Mouse (Mus musculus) inflammation-experienced regulatory T-cells, adult 6 months (primary cell): ENCODE measurements around the gene Radil. TPM values are rescaled to one million over a fixed set of nuclear protein-coding genes. Genes with fewer than 3 reads are reported as not detected.

Experiments
- ATAC-seq: one replicate; pipeline ENCODE4 v1.8.0; 2017
- polyA plus RNA-seq, 3 experiments: library from polyadenylated mRNA; unstranded; fragments of 100-300 nt; shearing (Covaris generic); gene quantifications; one replicate each; pipeline ENCODE4 v1.2.1; 2017

The Radil gene
- polyA plus RNA-seq, 3 experiments from 2014 or later, result not detected

DNA sequence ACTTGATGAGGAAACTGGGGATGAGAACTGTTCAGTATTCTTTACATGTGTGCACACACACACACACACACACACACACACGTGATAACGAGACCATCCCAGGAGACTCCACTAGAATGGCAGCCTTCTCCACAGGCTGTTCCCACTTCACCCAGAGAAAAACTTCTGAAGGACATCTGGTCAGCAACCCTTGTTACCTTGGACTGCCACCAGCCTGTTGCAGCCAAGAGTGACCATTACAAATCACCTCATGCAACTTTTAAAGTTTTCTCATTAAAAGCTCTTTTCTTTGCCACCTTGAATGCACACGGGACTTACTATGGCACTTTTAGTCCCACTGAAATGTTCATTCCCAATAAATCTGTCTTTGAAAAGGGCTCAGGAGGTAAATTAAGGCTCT lies 13.6 kb downstream of the Radil start:
- ATAC-seq, result no peak

DNA sequence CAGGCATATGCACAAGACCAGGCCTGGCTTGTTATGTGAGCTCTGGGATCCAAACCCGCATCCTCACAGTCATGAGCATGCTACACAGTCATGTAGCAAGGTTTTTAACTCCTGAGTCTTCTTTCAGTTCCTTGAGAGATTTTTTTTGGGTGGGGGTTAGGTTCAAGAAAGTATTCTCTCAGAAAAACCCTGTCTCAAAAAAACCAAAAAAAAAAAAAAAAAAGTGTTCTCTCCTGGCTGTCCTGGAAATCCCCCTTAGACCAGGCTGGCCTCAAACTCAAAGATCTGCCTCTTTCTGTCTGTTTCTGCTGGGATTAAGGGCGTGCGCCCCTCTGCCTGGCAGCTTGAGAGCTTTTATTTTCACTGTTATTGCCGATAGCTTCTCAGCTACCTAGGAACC lies 15.5 kb downstream of the Radil start:
- ATAC-seq, result no peak

DNA sequence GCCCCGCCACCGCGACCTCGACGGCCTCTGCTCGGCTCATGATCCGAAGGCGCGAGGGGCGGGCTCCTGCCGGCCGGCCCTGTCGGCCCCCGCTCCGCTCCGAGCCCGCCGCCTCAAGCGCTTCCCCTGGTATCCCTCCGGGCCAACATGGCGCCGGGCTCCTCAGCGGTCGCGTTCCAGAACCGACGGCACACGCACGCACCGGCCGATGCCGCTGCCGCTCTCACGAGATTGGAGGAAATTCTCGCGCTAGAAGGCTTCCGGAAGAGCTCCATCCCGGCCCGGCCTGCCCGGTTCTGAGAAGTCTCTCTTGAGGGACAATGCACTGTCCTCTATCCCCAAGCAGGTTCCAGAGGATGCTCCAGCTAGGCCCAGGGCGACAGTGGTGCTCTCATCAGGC lies 21.0 kb downstream of the Radil start, which contains the start of gene Papolb:
Papolb (minus strand) TSS at position 162 of the 400 bp plus-strand sequence.
- ATAC-seq, result no peak

DNA sequence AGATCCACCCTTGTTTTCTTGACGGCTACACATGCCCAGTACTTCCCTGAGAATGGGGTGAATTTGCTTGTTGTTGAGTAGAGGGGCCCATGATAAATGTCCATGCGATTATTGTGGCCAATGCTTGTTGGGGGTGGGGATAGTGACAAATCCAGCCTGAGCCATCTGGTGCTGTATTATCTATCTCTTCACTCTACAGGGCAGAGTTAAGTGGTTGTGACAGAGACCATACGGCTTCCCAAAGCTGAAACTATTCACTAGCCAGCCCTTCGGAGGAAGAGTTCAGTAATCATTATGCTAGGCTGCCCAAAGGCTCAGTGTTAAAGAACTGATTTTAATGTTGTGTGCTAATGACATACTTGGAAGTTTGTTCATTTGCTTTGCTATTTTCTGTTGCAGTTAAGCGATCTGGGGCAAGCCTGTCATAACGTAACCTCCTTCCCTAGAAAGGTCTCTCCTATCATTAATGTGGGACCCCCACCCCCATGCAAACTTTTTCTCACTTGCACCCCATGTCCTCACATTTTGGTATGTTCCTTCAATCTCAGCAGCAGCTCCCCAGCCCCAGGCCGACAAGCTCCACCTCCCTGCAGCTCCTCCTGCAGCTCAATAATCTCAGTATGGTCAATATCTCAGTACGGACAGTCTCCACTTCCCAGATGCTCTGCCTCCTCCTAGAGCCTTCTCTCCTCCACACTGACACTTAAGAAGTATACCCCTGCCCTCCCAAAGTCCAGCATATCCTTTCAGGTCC lies 26.0 kb downstream of the Radil start:
- no peak for ATAC-seq

DNA sequence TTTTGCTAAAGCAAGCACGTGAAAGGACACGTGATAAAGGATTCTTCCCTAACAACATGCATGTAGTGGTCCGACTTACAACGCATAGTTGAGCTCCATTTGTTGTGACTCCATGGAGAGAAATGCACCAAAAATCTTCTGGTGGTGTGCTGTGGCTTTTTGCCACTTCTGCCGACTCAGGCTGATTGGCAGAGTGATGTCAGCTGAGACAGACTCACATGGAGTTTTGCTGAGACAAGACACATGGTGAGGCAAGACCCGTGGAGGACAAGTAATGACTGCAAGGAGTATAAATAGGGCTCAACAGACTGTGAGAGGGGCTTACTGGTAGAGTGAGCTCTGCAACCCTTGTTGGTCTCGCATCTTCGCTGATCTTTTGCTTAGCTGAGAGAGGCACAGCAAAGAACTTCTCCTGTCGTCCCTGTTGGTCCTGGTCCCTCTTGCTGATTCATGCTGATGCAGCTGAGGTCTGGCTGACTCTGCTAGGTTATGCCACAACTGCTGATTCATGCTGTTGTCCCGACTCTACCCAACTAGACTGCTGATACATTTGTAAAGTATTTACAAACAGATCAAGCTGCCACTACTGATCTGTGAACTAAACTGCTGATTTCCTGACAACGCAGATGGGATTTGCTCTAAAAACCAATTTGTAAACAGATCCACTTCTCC lies 29.6 kb downstream of the Radil start:
- no peak for ATAC-seq

DNA sequence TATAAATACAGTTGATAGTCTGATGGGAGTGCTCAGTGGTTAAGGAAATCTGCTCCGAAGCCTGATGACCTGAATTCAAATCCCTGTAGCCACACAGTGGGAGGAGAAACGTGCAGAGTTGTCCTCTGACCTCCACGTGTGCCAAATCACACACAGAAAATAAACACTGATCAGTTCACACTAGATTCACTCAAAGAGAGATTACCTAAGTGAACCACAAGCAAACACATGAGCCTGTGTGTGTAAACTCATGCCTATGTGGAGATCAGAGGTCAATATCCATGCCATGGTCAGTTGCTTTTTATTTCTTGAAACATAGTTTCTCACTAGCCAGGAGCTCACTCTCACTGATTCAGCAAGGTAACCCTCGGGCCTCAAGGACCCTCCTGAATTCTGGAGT lies 30.5 kb downstream of the Radil start:
- ATAC-seq, result no peak

DNA sequence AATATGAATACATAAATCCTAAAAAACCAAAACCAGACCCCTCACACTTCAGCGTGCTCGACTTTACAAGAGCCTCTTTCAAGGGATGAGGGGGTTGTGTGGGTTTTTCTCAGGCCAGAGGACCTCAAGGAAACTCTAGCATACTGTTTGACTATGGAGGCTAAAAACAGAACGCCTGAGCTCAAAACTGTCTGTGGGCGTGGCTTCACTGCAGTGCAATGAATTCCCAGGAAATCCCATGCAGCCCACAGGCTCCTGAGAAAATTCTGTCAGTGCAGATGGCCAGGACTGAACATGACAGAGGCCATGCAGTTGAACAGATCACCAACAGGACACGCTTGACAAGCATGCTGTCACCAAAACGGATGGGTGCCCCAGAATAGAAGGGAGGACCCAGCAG lies 31.9 kb downstream of the Radil start:
- ATAC-seq, result no peak

DNA sequence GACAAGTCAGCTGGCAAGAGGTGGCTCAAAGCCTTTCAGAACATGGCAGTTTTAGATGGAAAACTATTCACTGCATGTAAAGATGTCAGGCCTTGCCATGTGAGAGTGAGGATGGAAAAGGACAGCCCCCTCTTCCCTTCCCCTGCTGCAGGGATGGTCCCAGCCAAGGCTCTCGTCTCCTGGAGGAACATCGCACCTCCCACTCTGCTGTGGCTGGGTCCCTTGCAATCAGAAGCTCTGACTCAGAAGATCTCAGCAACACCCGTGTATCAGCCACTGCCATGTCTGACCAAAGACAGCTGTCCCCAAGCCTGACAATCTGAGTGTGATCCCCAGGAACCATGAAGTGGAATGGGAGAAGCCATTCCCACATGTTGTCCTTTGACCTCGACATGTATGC lies 38.8 kb downstream of the Radil start:
- no peak for ATAC-seq

DNA sequence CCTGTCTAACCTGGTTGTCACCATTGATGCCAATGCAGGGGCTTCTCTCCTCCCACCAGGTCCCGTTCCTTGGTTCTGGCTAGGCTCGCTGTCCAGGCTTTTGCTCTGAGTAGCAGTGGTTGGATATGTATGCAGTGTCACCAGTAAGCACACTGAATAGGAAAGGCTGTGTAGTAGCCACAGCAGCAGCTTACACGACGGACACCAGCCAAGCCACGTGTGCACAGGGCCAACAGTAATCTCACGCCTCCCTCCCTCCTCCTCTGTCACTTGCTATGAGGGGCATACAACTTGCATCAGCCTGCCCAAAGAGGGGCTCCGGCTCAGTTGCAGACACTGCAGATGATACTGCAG lies 40.9 kb downstream of the Radil start:
- ATAC-seq, result no peak

DNA sequence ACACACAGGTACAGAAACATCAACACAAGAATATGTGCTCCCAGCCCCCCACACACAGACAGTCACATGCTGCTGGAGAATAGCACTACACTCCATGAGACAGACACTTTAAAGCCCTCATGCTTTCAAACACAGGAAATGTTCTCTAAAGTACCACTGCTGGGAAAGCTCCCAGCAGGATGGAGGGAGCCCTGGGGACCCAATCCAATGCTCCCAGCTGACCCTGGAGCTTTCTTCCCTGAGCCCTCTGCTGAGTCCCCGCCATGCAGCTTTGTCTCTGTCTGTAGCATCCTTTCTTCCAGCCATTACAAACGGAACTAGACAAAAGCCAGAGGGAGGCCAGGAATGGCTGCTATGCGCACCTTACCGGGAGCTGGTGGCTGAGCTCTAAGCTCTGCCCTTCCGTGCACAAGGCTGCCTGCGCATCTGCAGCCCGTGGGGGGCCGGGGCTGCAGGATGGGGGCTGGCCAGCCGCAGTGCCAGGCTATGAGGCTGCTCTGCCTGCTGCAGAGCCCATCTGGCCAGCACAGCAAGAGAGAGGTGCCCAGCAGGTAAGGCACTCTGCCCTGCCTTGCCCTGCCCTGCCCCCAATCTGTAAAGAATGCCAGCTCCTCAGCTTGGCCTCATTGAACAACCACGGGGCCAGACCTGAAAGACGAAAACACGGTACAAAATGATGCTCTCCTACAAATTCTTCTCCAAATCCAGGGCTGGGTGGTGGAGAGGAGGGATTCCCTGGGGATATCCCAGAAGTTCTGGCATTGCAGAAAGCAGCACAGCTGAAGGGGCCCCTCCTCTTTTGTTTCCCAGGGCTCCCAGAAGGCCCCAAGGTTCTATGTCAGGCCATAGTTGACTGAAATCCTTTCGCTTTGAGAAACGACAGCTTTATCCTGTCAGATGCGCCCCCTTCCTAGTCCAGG lies 41.5 kb downstream of the Radil start:
- no peak for ATAC-seq

DNA sequence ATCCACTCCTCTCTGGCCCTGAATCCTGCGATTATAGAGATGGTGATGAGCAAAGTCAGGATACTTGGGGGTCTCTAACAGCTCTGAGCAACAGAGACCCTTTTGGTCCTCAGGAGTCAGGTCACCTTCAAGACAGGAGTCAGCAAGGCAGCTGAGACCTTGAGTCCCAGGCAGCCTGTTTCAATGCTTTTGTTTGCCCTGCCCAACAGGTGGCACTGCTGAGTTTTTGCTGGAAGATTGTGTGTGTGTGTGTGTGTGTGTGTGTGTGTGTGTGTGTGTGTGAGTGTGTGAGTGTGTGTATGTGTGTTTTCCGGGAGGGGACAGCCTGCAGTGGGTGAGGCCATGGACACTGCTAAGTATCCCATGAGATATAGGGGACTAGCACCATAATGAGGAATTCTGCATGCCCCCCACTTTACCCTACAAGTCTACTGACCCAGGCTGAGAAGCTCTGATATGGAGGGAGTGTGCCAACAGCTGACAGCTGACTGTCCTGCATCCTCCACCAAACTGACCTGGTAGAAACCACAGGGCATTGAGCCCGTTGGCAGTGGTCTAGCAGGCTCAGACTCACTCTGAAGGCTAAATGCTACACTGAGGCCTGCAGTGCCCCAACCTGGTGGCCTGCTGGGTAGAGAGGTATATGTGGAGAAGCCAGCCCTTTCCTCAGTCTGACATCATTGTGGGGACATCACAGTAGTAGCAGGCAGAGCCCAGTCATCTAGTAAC lies 45.0 kb downstream of the Radil start:
- ATAC-seq, result no peak

DNA sequence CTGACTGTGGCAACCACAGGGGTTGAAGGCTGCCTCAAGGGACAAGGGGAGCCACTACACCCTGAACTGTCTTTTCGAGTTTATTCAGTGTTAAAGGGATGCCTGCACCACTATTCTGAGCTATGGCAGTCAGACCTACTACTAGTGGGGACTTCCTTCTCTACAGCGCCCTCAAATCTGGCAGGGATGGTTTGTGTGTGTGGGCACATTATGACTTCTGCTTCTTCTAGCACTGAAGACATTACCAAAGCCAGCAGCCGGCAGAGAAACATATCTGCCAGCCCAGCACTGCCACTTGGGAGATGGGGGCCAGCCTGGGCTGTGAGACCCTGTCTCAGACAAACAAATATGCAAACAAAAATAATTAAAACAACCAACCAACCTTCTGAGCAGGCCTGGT lies 46.7 kb downstream of the Radil start:
- ATAC-seq, result no peak

DNA sequence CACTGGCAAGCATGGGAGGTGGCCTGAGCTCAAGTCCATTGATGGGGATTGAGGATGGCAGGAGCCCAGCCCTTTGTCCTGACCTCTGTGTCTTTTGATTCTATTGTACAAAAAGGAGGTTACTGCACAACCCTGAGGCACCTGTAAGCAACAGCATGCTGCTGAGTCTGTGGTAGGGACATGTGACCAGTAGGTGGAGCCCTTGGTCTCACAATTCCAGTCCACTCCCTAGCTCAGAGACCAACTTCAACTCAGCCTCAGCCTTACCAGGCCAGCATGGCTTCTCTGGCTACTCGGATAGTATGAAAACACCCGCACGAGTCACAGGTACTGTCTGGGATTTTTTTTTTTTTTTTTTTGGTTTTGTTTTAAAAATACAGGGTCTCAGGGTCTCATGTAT lies 48.5 kb downstream of the Radil start:
- ATAC-seq, result no peak

DNA sequence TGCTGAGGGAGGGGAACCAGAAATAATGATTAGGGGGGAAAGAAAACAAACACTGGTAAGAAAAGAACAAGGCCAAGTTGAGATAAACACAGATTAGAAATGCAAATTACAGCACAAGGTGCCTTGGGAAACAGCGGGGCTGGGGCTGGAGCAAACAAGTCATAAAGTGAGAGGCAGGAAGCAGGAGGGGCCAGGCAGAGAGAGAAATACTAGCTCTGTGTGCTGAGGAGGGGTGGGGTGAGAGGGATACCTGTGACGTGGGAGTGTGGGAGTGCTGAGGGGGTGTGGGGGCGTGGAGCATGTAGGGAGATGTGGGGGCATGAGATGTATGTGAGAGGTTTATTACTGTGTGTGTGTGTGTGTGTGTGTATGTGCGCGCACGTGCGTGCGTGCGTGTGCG lies 50.0 kb downstream of the Radil start:
- ATAC-seq, result no peak

DNA sequence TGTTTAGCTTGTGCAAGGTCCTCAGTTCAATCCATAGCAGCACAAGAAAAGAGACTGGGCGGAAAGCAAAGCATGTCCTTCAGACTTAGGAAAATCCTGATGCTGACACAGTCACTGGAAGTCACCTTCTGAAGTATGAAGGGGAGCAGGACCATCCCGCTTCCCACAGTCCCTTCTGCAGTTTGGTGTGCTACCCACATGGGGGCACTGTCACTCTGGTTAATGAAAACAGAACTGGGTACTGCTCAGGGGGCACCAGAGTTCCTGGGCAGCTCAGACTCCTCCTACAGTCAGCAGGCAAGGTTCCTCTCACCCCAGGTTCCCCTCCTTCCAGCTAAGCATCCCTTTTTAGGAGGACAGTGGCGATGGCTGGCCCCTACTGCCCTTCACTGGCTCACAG lies 51.9 kb downstream of the Radil start:
- ATAC-seq, result no peak

DNA sequence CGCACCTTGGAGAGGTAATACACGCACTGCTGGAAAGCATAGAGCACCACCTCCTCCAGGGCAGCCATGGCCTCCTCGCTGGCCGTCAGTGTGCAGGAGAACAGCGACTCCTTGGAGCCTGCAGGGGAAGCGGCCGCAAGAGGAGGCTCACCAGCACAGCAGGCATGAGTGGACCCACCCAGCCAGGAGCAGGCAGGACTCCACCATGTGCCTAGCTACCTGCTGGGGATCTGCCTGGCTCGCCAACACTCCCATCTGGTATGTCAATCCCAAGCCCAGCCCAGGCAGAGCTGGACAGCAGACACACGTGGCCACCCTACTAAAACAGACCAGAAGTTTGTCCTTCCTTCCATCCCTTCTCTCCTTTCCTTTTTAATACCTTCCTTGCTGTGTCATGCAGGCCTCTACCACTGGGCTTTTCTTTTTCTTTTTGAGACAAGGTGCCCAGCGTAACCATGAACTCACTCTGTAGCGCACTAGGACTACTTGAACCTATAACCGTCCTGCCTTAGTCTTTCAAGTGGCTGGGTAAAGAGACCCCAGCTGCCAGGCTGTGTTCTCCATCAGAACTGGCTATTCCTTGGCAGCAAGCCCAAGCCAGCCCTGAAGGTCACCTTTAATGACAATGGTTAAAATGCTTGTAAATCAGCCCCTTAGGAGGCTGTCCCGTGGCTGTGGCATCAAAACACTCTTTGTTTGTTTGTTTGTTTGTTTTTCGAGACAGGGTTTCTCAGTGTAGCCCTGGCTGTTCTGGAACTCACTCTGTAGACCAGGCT lies 55.4 kb downstream of the Radil start:
- no peak for ATAC-seq

DNA sequence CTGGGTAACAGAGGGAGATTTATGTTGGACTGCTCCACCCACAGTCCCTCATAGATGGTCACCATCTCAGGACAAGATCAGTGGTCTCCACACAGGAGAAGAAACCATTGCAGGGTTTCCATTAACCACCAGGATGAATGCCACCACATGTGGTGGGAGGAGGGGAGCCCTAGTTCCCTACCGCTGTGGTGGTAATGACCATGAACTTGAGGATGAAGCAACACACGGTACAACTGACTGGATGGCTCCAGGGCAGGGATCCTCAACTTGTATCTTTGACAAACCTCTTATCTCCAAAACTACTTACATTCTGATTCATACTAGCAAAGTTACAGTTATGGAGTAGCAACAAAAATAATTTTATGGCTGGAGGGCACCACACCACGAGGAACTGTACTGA lies 57.6 kb downstream of the Radil start:
- no peak for ATAC-seq

DNA sequence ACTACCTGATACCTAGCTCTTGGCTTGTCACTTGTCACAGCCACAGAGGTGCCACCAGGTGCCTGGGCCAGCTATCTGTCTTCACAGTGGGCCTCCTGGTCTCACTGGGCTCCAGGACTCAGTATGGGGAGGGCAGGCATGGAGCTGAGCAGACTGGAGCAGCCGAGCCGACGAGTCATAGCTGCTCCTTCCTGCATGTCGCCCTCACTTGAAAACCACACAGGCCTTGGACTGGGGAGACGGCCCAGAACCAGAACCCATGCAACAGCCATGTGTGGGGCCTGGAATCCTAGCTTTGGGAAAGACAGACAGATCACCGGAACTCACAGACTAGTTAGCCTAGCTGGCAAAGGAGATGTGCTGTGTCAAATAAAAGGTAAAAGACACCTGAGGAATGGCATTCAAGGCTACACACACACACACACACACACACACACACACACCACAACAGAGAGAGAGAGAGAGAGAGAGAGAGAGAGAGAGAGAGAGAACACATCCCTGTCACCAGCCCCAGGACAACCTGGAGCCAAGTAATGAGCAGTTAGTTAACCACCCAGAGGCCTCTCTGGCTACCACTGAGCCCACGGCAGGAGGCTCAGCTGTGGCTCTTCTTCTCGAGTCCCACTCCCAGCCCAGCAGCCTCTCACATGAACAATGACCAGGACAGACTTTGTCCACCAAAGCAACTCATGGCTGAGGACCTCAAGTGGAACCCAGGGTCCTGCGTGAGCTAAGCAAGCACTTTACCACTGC lies 60.8 kb downstream of the Radil start:
- no peak for ATAC-seq

DNA sequence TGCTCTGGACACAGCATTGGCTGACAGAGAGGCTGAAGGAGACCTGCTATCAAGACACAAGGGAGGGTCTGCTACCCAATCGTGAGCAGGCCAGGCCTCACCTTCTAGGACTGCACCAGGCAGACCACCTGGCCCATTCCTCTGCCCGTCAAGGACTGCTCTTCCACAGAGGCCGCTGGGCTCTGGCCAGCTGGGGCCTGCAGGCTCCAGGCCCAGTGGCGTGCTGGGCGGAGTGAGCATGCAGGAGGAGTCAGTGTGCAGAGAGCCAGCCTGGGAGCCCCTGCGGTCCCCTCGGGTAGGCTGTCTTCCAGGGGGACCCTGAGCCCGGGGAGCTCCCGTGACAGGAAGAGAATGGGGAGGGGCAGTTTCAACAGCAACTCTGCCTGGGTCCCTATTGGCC lies 64.2 kb downstream of the Radil start:
- ATAC-seq, result no peak

DNA sequence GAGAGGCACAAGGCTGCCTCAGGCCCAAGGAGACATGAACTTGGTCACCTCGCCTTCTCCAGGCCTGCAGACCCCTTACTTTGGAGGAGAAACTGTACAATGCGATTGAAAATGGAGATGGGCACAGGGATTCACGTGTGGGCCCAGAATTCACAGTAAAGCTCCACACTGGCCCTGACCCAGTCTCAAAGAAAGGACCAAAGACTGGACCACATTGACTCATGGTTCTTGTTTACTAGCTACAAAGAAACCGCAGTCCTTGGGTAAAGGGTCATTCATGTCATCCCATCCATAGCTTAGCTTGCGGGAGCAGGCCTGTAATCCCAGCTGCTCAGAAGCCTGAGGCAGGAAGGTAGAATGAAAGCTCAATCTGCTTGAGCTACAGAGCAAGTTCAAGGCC lies 67.3 kb downstream of the Radil start:
- no peak for ATAC-seq

DNA sequence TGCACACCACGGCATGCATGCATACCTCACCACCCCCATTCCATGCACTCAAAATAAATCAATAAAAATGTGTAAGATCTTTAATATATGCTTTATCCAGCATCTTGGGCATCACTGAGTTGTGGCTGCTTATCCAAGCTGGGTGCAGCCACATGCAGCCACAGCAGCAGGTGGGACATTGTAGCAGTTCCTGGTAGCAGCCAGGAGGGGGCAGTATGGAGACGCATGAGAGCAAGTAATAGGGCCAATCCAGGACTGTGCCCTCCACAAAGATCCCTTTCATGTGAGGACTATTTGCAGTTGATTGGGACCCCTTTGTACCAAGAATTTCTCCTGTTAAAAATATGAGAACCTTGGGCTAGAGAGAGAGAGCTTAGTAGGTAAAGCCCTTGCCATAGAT lies 68.4 kb downstream of the Radil start:
- no peak for ATAC-seq
